Mouse (Mus musculus) hindbrain, embryonic 13.5 days (tissue): Measurements from ENCODE around the gene Gas7. TPM values are rescaled to one million over a fixed set of nuclear protein-coding genes. Genes with fewer than 3 reads are reported as not detected.

Experiments used
- ATAC-seq: fragments of 200-750 bp; cut with Nextera tagmentation; 2 replicates; pipeline ENCODE4 v1.8.0; 2017; ENCODE audit warnings: moderate TSS enrichment; ENCODE audit not compliant: low FRiP score
- H3K27ac ChIP-seq: fragments of 300-500 bp; sonication (generic); 2 replicates; pipeline ENCODE4 v1.5.1; 2015; ENCODE audit warnings: inconsistent platforms, mild to moderate bottlenecking, moderate library complexity
- H3K27me3 ChIP-seq: fragments of 300-500 bp; sonication (generic); 2 replicates; pipeline ENCODE4 v1.6.1; 2015; ENCODE audit warnings: mild to moderate bottlenecking, inconsistent platforms
- H3K36me3 ChIP-seq: fragments of 300-500 bp; sonication (generic); 2 replicates; pipeline ENCODE4 v1.6.1; 2015; ENCODE audit warnings: mild to moderate bottlenecking, inconsistent platforms
- H3K4me1 ChIP-seq: fragments of 300-500 bp; sonication (generic); replicated peaks from 2 replicates; pipeline ENCODE4 v1.6.1; 2015; ENCODE audit warnings: inconsistent platforms
- H3K4me2 ChIP-seq: fragments of 300-500 bp; sonication (generic); 2 replicates; pipeline ENCODE4 v1.6.1; 2015; ENCODE audit warnings: inconsistent platforms, mild to moderate bottlenecking, moderate library complexity
- H3K4me3 ChIP-seq: fragments of 300-500 bp; sonication (generic); 2 replicates; pipeline ENCODE4 v1.5.1; 2015; ENCODE audit warnings: mild to moderate bottlenecking, inconsistent platforms
- H3K9ac ChIP-seq: fragments of 300-500 bp; sonication (generic); 2 replicates; pipeline ENCODE4 v1.6.1; 2015; ENCODE audit warnings: mild to moderate bottlenecking, inconsistent platforms
- H3K9me3 ChIP-seq: fragments of 300-500 bp; sonication (generic); 2 replicates; pipeline ENCODE4 v1.6.1; 2016; ENCODE audit warnings: inconsistent platforms
- WGBS: fragments of 180-500 bp; shearing (Covaris S2); methylation state at CpG from one replicate; pipeline ENCODE4 v1.1.7; 2015; 5-methylcytosine and 5-hydroxymethylcytosine counted together
- polyA plus RNA-seq: library from polyadenylated mRNA; unstranded; fragments of >200 nt; fragmentation: Nextera tagmentation; extraction: Ambion mirVana; gene quantifications from 2 replicates; pipeline ENCODE4 v1.2.1, GENCODE M21; 2015

Gene Gas7
- polyA plus RNA-seq, 1 experiment from 2014 or later = 11.3 TPM

DNA sequence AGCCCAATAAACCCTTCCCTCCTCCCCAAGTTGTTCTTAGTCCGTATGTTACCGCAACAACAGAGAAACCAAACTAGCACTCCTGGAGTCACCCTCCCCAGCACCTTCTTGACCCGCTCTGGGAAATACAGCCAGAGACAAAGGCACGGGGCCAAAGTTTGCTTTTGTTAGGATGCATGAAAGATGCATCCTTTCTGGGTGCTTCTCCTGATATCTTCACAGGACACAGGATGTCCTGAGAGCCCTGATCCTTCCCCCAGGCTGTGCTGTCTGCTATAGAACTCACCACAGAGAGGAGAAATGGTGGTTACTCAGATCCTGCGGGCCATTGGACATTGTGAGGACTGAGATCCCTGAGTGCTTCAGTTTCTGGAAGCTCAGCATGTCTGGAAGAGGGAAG lies 111.9 kb downstream of the Gas7 start:
- ATAC-seq = no peak
- no peak overlapping the region for H3K9ac ChIP-seq

DNA sequence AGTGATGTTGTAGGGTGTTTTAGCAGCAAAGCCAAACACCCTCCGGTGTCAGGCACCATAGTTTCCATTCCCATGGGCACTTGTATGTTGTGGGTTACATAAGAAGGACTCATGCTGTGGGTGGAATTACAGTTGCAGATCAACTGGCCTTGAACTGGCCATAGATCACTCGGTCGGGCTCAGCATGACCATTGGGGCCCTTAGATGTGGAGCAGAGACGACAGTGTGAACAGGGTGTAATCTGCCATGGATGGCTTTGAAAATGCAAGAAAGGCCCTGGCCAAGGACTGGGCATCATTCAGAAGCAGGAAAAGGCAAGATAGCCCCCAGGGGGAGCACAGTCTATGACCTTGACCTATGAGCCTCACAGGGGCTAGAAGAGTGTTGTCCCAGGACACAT lies 112.8 kb downstream of the Gas7 start:
- Histone ChIP-seq H3K36me3 (no peaks in the 10 kb centered on the region), H3K27me3 (no peaks in the 10 kb centered on the region), H3K9me3 (no peaks in the 10 kb centered on the region), H3K9ac (no peak overlapping the region), H3K4me2 (no peak overlapping the region), H3K4me1 (peaks cover 17% of the 10 kb centered on the region), H3K27ac (no peak overlapping the region), H3K4me3 (no peak overlapping the region)
- ATAC-seq = no peak
- 87% methylated on average over 4 of the region's 4 CpGs for WGBS

More for the DNA sequence above, 111.9 kb downstream of the Gas7 start:
- no peaks in the 10 kb centered on the region for H3K9me3 ChIP-seq
- no peak overlapping the region for H3K4me2 ChIP-seq
- H3K4me1 ChIP-seq = peaks cover 19% of the 10 kb centered on the region
- no peaks in the 10 kb centered on the region for H3K27me3 ChIP-seq
- 83% methylated on average over 5 of the region's 5 CpGs for WGBS
- no peak overlapping the region for H3K4me3 ChIP-seq
- no peak overlapping the region for H3K27ac ChIP-seq
- H3K36me3 ChIP-seq = no peaks in the 10 kb centered on the region

DNA sequence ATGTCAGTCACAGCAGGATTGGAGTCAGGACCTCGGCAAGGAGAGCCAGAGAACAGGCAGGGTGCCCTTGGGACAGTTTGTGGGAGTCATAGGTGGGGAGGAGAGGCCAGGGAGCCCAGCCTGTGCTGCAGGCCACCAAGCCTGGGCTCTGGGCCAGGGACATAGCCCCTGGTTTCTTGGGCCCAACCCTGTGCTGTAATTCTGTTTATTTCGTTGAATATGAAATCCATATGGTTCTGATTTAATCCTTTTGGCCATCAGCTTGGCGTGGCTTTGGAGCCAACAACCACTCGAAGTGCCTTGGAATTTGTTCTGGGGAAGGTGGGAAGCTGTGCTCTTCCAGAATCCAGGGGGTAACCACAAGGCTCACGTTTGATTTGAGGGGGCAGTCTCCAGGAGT lies 113.6 kb downstream of the Gas7 start:
- no peaks in the 10 kb centered on the region for H3K9me3 ChIP-seq
- no peaks in the 10 kb centered on the region for H3K27me3 ChIP-seq
- no peaks in the 10 kb centered on the region for H3K36me3 ChIP-seq
- H3K9ac ChIP-seq = no peak overlapping the region
- H3K4me3 ChIP-seq = no peak overlapping the region
- H3K4me2 ChIP-seq = no peak overlapping the region
- H3K4me1 ChIP-seq = peaks cover 13% of the 10 kb centered on the region
- 76% methylated on average over 5 of the region's 5 CpGs for WGBS
- ATAC-seq = no peak
- no peak overlapping the region for H3K27ac ChIP-seq

DNA sequence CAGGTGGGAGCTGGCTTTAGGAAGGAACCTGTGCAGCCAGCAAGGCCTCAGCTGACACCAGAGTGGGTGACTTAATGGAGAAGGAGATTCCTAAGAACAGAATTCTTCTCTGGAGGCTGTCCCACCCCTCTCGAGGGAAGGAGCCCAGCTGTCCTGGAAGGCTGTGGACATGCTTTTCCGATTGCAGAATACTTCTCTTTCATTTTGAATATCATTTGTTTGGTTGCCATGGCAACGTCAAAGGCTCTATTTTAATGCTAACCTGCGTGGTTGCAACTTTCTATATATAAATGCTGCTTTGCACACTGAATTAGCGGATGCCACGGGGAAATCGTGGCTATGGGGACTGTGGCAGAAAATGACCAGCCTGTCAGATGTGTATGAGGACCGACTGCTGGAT lies 115.7 kb downstream of the Gas7 start:
- Histone ChIP-seq H3K27me3 (no peaks in the 10 kb centered on the region), H3K9me3 (no peaks in the 10 kb centered on the region), H3K4me3 (no peak overlapping the region), H3K27ac (no peak overlapping the region; the same call in 1 of the 2 replicates), H3K9ac (no peak overlapping the region), H3K4me2 (no peak overlapping the region), H3K36me3 (no peaks in the 10 kb centered on the region), H3K4me1 (peaks cover 13% of the 10 kb centered on the region)
- 27% methylated on average over 8 of the region's 8 CpGs for WGBS
- no peak for ATAC-seq

DNA sequence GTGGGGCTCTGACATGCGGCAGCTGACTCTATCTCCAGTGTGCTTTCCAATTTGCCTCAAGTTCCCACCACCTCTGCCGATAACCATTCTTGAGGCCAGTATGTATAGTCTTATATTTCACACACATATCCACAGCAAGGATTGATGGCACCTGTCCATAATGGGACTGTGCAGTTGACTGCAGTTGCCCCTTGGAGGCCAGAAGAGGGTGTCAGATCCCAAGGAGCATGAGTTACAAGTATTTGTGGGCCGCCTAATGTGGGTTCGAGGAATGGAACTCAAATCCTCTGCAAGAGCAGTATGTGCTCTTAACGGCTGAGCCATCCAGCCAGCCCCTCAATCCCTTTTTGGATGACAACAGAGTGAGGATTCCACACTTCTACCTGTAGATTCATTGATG lies 119.1 kb downstream of the Gas7 start:
- H3K9me3 ChIP-seq = no peaks in the 10 kb centered on the region
- H3K36me3 ChIP-seq = no peaks in the 10 kb centered on the region
- WGBS = 91% methylated on average over 5 of the region's 5 CpGs
- H3K4me1 ChIP-seq = peaks cover 13% of the 10 kb centered on the region
- no peak for ATAC-seq
- no peak overlapping the region for H3K27ac ChIP-seq
- no peak overlapping the region for H3K4me3 ChIP-seq
- H3K4me2 ChIP-seq = no peak overlapping the region
- no peak overlapping the region for H3K9ac ChIP-seq
- no peaks in the 10 kb centered on the region for H3K27me3 ChIP-seq

DNA sequence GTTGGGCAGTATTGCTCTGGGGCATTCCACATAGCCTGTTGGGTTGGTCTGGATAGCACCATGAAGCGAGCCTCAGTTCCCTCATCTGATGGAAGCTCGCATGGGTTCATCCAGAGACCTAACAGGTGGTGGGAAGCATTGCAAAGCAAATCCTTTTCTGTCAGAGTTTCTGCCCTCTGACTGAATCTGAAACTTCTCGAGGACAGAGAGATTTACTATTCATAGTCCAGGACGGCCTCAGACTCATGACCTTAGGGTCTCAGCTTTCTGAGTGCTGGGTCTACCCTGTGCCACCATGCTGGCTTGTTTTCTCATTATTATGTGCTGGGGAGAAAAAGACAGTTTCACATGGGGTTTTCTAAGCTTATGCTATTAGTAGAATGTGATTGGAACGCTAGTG lies 122.2 kb downstream of the Gas7 start:
- Histone ChIP-seq H3K27me3 (no peaks in the 10 kb centered on the region), H3K36me3 (no peaks in the 10 kb centered on the region), H3K4me1 (no peaks in the 10 kb centered on the region), H3K27ac (no peak overlapping the region), H3K9ac (no peak overlapping the region), H3K9me3 (no peaks in the 10 kb centered on the region), H3K4me2 (no peak overlapping the region), H3K4me3 (no peak overlapping the region)
- no peak for ATAC-seq
- WGBS = 77% methylated on average over 5 of the region's 5 CpGs

DNA sequence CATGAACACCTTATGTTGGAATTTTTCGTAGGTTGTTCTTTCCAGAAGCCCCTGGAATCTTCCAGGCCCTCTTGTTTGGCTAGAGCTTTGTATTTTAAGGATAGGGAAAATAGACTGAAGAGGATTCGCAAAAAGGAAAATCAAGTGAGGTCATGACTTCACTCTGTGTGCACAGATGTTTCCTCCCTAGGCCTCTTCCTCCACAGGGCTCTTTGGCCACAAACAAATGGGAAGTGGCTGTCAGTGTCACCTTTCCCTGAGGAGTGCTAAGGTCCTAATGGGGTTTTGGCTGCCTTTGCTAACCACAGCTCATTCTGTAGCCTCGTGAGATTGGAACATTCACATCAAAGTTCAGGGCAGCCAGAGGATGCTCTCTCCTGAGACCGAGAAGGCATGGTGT lies 122.8 kb downstream of the Gas7 start:
- Histone ChIP-seq H3K9me3 (no peaks in the 10 kb centered on the region), H3K4me3 (no peak overlapping the region), H3K4me2 (no peak overlapping the region), H3K9ac (no peak overlapping the region), H3K27ac (no peak overlapping the region), H3K27me3 (no peaks in the 10 kb centered on the region), H3K4me1 (no peaks in the 10 kb centered on the region), H3K36me3 (no peaks in the 10 kb centered on the region)
- 79% methylated on average over 4 of the region's 4 CpGs for WGBS
- no peak for ATAC-seq

DNA sequence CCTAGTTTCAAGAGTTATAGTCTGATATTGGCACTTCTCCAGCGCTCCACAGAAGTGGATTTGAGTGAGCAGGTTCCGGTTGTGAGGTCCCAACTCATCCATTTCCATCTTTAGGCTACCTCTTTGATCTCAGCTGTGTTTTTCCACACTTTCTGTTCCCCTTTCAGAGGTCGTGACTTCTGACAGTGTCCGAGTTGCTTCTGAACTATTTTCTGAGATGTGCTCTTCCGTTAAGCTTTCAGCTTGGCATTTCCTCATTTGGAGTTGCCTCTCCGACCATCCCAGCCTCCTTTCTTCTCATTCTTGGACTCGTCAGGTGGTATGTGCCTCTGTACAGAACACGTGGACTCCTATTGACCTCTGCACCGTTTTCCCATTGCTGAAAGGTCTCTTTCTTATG lies 123.9 kb downstream of the Gas7 start:
- Histone ChIP-seq H3K4me3 (no peak overlapping the region), H3K36me3 (no peaks in the 10 kb centered on the region), H3K9ac (no peak overlapping the region), H3K4me1 (no peaks in the 10 kb centered on the region), H3K4me2 (no peak overlapping the region), H3K9me3 (no peaks in the 10 kb centered on the region), H3K27ac (no peak overlapping the region), H3K27me3 (no peaks in the 10 kb centered on the region)
- 72% methylated on average over 9 of the region's 9 CpGs for WGBS
- no peak for ATAC-seq

DNA sequence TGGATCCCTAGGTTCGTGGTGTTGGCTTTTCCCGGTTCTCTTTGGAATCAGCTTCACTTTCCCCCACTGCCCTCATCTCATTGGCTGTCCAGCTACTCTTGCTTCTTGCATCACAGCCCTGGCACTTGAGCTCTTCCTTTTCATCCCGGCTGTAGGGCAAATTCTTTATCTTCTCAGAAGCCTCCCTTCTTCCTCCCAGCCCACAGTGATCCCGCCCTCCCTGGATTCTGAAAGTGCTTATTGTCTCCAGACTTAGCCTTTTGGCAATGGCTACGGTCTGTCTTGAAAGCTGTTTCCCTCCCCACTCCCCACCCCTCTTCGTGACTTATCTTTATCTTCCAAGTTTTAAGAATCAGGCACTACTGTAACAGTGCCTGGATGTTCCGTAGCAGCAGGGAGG lies 126.3 kb downstream of the Gas7 start:
- no peak overlapping the region for H3K27ac ChIP-seq
- no peaks in the 10 kb centered on the region for H3K36me3 ChIP-seq
- no peak for ATAC-seq
- 63% methylated on average over 7 of the region's 7 CpGs for WGBS
- no peaks in the 10 kb centered on the region for H3K4me1 ChIP-seq
- no peak overlapping the region for H3K9ac ChIP-seq
- no peak overlapping the region for H3K4me2 ChIP-seq
- H3K27me3 ChIP-seq = no peaks in the 10 kb centered on the region
- H3K9me3 ChIP-seq = no peaks in the 10 kb centered on the region
- no peak overlapping the region for H3K4me3 ChIP-seq

DNA sequence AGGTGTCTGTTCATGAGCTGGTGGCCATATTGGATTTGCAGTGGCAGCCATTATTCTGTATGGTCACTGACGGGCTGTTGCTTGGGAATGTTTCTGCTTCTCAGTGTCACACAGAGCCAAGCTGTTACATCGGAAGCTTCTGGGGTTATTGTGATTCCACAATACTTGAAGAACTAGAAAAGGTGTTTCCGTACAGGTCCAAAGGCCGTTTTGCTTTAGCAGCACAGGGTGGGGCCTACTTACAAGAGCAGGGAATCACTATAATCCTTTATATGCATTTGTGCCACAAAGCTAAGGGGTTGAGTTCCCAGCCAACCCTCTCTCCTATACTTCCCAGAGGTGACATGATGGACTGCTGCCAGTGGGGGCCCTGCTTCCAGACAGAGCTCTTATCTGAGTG lies 127.3 kb downstream of the Gas7 start:
- H3K9ac ChIP-seq = no peak overlapping the region
- 95% methylated on average over 4 of the region's 4 CpGs for WGBS
- H3K27ac ChIP-seq = no peak overlapping the region
- ATAC-seq = no peak
- H3K4me3 ChIP-seq = no peak overlapping the region
- no peaks in the 10 kb centered on the region for H3K36me3 ChIP-seq
- H3K4me2 ChIP-seq = no peak overlapping the region
- no peaks in the 10 kb centered on the region for H3K9me3 ChIP-seq
- H3K4me1 ChIP-seq = no peaks in the 10 kb centered on the region
- H3K27me3 ChIP-seq = no peaks in the 10 kb centered on the region

DNA sequence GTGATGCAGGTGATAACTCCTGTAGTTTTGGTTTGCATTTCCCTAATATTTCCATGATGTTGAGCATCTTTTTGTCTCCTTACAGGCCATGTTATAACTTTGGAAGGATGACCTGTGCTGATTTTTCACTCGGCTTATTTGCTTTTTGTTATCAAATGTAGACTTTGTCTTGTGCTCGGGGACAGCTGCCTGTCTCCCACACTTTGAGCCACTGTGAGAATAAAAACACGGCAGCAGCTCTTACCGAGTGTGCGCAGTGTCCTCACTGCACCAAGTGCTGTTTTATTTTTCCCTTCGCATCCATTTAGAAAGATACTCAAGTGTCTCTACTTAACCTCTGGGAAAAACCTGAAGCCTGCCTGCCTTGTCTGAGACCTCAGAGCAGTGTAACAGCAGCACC lies 129.8 kb downstream of the Gas7 start:
- Histone ChIP-seq H3K9ac (no peak overlapping the region), H3K4me1 (peaks cover 8% of the 10 kb centered on the region), H3K9me3 (no peaks in the 10 kb centered on the region), H3K4me2 (no peak overlapping the region), H3K27ac (no peak overlapping the region), H3K27me3 (no peaks in the 10 kb centered on the region), H3K4me3 (no peak overlapping the region), H3K36me3 (no peaks in the 10 kb centered on the region)
- WGBS = 93% methylated on average over 6 of the region's 6 CpGs
- ATAC-seq = no peak

DNA sequence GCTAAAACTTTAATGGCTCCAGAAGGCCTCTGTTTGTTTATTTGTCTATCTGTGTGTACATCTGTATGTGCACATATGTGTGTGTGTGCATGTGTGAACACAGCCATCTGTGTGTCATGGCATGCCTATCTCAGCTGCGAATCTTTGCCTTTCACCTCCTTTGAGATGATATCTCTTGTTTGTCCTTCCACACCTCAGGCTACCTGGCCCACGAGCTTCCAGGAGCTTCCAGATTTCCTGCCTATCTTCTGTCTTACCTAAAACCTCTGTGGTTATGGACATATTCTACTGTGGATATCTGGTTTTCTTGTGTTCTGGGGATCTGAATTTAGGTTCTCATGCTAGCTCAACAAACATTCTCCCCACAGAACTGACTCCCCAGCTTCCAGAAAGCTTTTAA lies 130.4 kb downstream of the Gas7 start:
- no peaks in the 10 kb centered on the region for H3K9me3 ChIP-seq
- H3K4me1 ChIP-seq = peaks cover 8% of the 10 kb centered on the region
- no peaks in the 10 kb centered on the region for H3K36me3 ChIP-seq
- 0 out of 2 replicates have a peak overlapping the region, but pooled peaks have one; percentile 18 for H3K27ac ChIP-seq
- no peak for ATAC-seq
- 96% methylated on average over 2 of the region's 2 CpGs for WGBS
- no peak overlapping the region for H3K4me2 ChIP-seq
- no peak overlapping the region for H3K9ac ChIP-seq
- H3K4me3 ChIP-seq = no peak overlapping the region
- no peaks in the 10 kb centered on the region for H3K27me3 ChIP-seq

DNA sequence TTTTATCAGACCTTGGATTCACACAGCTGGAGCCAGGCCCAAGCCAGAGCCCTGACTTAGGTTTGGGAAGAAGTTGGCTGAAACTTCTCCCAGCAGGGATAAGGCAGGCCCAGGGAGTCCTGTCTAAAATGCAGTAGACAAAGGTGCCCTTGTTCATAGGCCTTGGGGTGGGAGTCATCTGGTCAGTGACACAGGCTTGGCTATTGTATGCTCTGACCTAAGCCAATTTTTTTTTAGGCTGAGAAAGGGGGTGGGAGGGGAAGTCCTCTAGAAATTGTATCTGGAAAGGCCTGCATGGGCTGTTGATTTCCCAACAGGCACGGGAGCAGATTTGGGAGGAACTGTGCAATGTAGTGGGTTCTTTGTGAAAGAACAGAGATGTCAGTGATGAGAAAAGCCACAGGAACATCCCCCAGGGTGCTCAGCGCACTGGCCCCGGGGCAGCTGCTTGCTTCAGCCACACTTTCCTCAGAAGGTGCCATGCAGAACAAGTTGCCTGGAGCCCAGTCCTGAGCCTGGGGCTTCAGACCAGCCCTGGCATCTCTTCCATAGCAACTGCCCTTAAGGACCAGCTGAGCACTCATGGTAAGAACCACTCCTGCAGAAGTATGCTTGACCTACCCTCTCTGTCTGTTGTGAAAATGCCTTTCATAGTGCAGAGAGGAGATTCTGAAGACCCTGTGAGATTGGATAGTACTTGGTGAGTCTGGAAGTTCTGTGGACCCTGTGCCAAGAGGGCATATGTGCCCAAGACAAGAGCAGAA lies 131.2 kb downstream of the Gas7 start:
- 51% methylated on average over 3 of the region's 3 CpGs for WGBS
- Histone ChIP-seq H3K36me3 (no peaks in the 10 kb centered on the region), H3K27me3 (no peaks in the 10 kb centered on the region), H3K9ac (no peak overlapping the region), H3K4me1 (peaks cover 8% of the 10 kb centered on the region), H3K4me3 (no peak overlapping the region), H3K4me2 (no peak overlapping the region), H3K27ac (no peak overlapping the region), H3K9me3 (no peaks in the 10 kb centered on the region)
- ATAC-seq = no peak
